Mouse (Mus musculus) lung, postnatal 36 days (tissue): ENCODE data around the gene Ipmk.
"Not testable (repeated sequence)": the region's sequence is repeated elsewhere in the genome, so short reads cannot be mapped to it uniquely, and the experiment has no call there.

ENCODE experiments used
- DNase-seq: peaks from one replicate; pipeline ENCODE4 v3.0.0; 2022; ENCODE audit warnings: mixed read lengths

Gene Ipmk

GRCm38 (mm10) chr10:71373706-71374105, 26.1 kb downstream of the Ipmk start:
- DNase-seq: no peak

- no peak for DNase-seq
Measured at GRCm38 (mm10) chr10:71376014-71376413, 28.5 kb downstream of the Ipmk start.

DNA sequence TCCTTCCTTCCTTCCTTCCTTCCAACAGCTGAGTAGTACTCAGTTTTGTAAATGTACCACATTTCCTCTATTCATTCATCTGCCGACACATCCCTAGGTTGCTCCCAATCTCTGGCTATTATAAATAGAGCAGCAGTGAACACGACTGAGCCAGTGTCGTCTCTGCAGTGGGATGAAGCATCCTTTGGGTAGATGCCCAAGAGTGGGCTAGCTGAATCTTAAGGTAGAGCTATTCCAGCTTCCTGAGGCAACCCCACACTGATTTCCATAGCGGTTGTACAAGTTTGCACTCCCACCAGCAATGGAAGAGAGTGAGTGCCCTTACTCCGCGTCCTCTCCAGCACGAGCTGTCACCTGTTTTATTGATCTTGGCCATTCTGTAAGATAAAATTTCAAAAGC, 32.8 kb downstream of the Ipmk start:
- DNase-seq: no peak

DNA sequence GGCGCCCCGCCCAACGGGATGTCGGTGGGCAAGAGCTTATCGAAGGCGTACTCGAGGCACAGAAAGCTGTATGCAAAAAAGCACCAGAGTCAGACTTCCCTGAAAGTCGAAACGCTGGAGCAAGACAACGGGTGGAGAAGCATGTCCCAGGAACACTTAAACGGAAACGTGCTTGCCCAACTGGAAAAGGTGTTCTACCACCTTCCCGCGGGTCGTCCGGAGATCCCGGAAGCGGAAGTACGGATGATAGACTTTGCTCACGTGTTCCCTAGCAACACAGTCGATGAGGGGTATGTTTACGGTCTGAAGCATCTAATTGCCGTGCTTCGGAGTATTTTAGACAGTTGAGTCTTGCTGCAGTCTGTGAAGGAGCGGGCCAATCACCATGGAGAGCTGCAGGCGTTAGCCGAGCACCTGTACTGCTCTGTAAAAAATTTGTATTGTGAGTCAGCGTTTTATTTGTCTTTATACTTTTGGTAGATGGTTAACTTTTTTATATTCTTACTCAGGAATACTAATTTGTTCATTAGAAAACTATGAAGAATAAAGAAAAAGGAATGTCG, 34.0 kb downstream of the Ipmk start:
- DNase-seq: no peak

DNA sequence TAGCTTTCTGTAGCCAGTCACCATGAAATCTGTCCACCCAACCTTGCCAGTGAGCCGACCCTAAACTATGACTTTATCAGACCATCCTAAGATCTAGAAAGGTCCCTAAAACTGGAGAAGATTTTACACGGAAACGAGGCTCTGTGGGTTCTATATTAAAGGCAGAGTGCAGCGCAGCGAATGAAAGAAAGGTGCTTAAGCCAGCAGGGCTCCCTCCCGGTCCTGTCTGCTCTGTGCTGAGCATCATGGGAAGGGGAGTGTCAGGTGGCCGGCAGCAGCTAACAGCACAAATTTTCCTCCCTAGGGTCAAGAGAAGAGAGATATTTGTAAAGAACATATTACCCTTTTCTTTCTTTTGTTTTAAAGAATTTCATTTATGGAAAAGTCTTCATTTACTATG, 34.5 kb downstream of the Ipmk start:
- no peak for DNase-seq

GRCm38 (mm10) chr10:71382858-71383551, 35.4 kb downstream of the Ipmk start:
- DNase-seq: no peak

- not testable (repeated sequence) for DNase-seq
Measured at GRCm38 (mm10) chr10:71383552-71383924, 36.0 kb downstream of the Ipmk start.

GRCm38 (mm10) chr10:71384159-71385044, 36.8 kb downstream of the Ipmk start:
- DNase-seq: no peak

DNA sequence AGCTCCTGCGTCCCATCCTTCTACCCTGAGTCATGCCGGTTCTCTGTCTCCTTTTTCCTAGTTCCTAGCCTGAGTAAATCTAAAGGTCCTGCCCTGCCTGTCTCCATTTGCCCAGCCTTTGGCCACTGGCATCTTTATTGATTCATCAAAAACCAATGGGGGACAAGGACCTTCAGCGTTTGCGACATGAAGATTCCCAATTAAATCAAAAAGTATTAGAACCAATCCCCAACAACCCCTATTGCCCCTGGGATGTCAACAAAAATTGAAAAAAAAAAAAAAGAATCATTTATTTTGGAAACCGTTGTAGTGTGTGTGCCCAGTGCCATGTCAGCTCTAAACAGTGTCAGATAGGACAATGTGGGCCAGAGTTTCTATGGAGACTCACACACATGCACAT, 41.7 kb downstream of the Ipmk start:
- DNase-seq: no peak

GRCm38 (mm10) chr10:71398383-71399145, 51.0 kb downstream of the Ipmk start:
- no peak for DNase-seq

DNA sequence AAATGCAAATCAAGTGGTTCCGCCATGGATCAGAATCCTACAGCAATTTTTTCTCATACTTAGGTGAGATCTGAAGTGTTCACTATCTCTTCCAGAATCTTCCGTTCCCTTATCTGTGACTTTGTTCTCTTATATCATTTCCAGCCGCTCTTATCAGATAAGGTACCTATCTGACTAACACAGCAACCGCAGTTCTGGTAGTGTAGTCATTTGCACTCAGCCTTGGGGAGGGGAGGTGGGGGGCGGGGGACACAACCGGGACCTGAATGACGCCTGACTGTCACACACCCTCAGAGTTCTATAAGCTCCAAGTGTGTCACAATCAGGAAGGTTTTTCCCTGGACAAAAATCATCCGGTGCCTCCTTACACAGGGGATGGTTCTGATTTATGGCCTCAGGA, 51.8 kb downstream of the Ipmk start:
- DNase-seq: no peak

DNA sequence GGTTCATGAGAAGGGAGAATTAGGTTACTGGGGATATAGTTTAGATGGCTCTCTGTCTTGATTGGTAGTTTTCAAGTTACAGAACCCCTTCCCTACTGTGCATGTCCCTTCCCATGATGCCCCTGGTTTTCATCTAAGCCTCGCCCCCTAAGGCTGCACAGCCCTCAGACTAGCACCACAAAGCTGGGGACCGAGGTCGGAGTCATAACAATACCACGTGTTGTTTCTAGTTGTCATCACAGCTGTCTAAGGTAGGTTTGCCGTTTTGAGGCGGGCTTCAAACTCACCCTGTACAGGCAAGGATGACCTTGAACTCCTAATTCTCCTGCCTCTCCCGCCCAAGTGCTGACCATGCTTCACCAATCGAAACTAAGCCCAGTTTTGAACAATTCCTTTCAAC, 52.4 kb downstream of the Ipmk start:
- DNase-seq: no peak

DNA sequence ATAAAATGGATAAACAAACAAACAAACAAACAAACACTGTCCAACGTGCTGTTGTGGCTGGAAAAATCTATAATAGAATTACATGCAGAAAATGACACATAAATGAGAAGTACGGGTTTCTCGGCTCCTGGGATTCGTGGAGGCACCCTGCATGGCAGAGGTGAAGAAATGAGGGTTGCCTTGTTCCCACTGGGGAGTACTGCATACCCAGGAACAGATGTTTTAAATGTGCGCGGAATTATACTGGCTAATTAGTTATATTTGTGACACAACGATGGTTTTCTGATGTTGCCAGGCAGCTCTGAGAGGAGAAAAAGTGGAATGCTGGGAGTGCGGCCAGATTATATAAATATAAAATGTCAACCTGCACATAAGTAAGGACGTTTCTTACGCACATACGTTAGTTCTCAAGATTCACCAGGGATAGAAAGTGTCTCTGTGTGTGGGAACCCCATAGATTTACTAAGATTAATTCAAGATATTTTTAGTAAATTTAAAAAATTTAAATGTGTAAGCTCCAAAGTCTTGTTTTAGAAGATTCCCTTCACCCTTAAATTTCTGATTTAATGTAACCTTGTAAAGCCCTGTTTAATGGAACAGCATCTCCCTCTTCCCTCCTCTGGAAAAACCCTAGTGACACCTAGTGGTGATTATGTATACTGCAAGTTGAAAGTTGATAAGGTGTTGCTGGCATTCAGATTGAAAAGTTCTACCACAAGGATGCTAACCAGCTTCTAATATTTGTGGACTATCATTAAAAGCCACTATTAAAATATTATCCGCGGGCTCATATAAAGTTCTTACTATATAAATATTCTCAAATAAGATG, 53.5 kb downstream of the Ipmk start:
- peak; percentile 79 for DNase-seq

DNA sequence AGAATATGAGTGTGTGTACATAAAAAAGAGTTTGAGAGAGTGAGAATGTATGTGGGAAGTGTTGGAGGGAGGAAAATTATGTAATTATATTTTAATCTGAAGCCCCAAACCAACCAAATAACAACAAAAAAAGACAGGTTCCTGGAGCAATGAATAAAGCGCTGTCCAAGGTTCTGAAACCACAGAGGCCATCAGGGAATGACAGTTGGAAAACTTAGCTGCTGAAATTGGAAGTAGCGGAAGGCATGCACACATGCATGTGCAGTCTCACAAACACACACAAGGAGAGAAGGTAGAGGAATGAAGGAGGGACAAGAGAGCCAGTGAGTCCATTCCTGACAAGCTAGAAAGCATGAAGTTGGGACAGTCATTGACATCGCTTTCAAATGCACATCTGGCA, 56.1 kb downstream of the Ipmk start:
- no peak for DNase-seq

GRCm38 (mm10) chr10:71405523-71406217, 58.1 kb downstream of the Ipmk start:
- no peak for DNase-seq

GRCm38 (mm10) chr10:71409948-71410347, 62.4 kb downstream of the Ipmk start:
- DNase-seq: peak; percentile 52

DNA sequence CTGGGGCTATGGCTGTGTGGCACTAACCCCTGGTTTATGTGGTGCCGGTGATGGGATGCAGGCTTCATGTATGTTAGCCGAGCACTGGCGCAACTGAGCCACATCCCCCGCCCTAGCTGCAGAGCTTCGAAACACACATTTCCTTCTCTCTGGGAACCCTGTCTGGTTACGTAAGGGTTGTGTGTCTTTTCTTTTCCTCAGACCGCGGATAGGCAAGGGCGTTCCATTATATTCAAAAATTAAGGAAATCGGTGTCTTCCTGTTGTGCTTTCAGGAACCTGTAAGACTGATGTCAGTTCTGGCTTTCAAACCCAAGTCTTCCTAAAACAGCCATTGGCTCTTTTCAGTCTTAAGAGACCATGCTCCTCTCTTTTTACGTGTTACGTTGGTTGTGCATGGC, 65.8 kb downstream of the Ipmk start:
- peak; percentile 61 for DNase-seq

- no peak for DNase-seq
Measured at GRCm38 (mm10) chr10:71421531-71421930, 74.0 kb downstream of the Ipmk start.

DNA sequence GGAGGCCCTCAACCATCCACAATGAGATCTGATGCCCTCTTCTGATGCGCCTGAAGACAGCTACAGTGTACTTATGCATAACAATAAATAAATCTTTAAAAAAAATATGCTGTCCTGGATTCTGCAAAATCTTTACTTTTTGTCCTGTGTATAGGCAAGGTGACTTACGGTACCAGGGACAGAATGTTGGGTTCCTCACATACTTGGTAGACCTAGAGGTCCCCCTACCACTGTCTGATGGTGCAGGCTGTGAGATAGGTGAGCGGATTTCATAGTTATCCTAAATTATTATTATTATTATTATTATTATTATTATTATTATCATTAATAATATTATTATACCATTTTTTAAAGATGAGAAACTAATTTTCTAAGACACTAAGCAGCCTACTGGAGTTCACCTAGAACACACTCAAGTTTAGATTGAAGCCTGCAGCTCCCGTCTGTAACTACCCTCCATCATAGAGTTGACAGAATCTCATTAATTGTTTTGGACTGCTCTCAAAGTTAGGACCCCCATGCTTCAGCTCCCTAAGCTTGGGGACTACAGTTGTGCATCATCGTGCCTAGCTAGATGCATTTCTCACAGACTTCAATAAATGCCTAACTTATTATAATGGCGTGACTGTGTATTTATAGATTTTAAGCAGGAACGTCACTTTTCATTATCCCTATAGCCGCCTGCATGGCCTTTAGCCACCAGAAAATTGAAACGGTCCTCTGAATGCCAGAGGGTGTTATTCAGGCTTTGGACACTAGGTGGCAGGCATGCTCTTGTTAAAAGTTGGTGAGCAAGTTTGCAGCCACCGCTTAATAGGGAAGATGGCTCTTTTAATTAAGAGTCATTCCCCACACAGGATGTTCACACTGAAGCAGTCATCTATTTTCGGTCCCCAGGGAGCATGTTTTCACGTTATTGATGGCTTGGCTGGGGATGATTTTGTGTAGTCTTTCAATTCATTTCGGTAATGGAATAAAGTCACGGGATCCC, 74.8 kb downstream of the Ipmk start:
- peak; percentile 81 for DNase-seq

- DNase-seq: no peak
Measured at GRCm38 (mm10) chr10:71426740-71427139, 79.2 kb downstream of the Ipmk start.
